Mouse (Mus musculus) gastrocnemius, postnatal 4 days (tissue): ENCODE results near the gene 1700024P04Rik. TPM values are rescaled to one million over a fixed set of nuclear protein-coding genes. Genes with fewer than 3 reads are reported as not detected.
A peak's percentile ranks its signal among the peaks of the same experiment; 100 is the strongest.
"Not testable (repeated sequence)": the region's sequence is repeated elsewhere in the genome, so short reads cannot be mapped to it uniquely, and the experiment has no call there.

Experiments
- DNase-seq, 2 experiments: peaks; one replicate each; pipeline ENCODE4 v3.0.0; 2021 to 2022; ENCODE audit warnings: low spot score in 2 of 2, mixed read lengths in 2 of 2
- long read RNA-seq, 2 experiments: library from polyadenylated mRNA; stranded (forward); transcript quantifications; one replicate each; pipeline ENCODE4 v2.0.0; 2021
- total RNA-seq, 2 experiments: library from RNA; stranded (reverse); gene quantifications; 2 replicates each; pipeline ENCODE4 v1.2.3; 2021

The 1700024P04Rik gene
- not detected for total RNA-seq
- long read RNA-seq, experiment 1 = 0 reads
- long read RNA-seq, experiment 2 = 0 reads

DNA sequence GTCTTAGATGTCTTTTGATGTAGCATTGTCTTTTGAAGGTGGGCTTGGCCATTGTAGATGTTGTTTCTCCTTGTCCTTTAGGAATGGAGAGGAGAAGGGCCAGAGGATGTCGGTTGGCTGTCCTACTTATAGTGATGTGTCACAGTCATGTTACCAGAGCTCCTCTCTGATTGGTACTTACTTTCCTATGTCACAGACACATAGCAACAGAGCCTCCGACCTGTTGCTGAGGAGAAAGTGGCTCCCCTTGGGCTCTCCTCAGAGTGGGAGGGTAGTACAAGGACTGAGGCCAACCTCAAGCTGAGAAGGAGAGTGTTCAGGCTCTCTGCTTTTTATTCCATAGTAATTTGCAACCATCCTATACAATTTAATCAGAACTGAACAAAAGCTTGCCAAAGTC, at the start of gene 1700024P04Rik:
TSS of gene 1700024P04Rik (minus strand) at position 101 of the 400 bp plus-strand sequence.
- DNase-seq = no peak

DNA sequence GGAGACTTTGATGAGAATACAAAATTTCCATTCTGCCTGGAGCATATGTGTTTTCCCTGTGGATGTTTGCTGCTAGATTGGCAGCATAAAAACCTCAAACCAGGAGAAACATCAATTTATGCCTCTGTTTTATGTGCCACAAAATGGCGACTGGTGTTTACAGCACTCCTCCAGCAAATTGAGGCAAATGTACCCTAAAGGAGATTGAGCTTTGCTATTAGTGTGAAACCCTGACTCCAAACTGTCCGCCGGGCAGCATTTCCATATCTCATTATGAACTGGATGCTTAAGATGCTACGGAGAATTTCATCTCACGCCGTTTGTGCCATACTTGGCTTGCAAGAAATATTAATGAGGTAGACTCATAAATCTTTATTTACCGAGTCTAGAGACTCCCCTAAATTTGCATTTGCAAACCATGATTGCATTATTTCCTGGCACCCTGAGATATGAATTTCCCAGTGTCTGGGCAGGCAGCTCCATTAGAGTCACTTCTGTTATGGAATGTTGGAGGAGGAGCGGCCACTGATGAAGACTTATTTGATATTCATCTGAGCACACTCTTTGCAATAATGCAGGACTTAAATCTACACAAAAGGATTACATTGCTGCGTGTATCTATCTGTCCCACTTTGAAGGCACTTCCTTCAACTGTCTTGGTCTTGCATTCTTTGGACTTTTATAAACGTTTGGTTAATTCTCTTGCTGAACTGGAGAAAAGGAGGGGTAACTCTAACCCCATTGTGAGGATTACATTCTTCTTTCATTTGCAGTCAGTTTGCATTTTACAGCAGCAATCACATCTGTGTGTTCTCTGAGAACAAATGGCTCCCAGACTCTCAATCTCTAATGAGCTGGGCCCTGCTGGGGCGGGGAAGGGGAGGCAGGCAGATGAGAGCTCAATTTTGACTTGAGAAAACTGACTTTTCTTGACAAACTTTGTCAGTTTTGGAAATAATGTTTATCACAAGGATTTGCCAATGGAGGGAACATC, 47.2 kb upstream of the 1700024P04Rik start:
- DNase-seq = no peak

- no peak for DNase-seq
Observed at GRCm38 (mm10) chr13:99030579-99031200, 46.3 kb upstream of the 1700024P04Rik start.

DNA sequence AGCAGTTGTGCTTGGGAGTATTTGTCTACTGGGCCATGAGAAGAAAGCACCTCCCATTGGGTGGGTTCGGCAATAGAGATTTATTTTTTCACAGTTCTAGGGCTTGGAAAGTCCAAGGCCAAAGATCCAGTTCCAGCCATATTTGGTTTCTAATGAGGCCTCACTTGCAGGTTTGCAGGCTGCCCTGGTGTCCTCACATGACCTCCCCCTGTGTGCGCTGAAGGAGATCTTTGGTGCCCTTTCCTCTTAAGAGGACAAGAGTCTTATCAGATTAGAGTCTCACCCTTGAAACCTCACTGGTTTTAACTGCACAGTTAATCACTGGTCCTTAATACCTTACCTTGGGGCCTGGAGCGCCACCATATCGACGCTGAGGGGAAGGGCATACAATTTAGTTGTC, 40.9 kb upstream of the 1700024P04Rik start:
- no peak for DNase-seq

- DNase-seq = no peak
Observed at GRCm38 (mm10) chr13:99022036-99022435, 37.7 kb upstream of the 1700024P04Rik start.

GRCm38 (mm10) chr13:99021181-99021580, 36.8 kb upstream of the 1700024P04Rik start:
- no peak for DNase-seq

DNA sequence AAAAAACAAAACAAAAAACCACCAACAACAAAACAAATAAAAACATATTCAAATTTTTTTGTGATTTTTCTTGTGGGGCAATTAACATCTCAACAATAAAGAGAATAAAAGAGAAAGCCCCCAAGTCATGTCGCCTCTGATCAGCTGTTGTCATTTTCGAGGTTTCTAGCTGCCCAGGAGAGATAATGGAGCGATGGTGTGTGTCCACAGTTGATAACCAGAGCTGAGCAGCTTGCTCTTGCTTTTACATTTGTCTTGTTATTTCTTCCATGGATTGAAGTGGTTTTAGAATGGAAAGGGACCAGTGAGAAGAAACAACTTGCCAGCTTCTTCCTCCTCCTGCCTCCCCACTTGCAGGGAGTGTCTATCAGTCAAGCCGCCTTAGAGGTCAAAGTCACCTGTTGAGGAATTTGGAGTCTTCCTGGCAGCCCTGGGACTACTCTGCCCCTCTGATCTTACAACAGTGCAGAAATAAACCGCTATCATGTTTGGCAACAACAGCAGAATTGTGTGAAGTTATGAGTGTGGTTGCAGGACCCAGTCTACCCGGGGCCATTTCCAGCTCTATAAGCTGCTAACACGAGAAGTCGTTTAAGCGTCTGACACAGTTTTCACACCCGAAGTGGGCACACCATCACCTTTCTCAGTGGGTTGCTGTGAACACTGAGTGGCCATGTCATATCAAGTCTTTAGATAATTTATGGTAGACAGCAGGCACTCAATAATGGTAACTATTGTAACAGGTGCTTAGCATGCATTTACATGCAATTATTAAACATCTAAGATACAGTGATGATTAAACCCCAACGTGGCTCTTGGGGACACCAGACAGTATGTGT, 35.7 kb upstream of the 1700024P04Rik start:
- no peak for DNase-seq

DNA sequence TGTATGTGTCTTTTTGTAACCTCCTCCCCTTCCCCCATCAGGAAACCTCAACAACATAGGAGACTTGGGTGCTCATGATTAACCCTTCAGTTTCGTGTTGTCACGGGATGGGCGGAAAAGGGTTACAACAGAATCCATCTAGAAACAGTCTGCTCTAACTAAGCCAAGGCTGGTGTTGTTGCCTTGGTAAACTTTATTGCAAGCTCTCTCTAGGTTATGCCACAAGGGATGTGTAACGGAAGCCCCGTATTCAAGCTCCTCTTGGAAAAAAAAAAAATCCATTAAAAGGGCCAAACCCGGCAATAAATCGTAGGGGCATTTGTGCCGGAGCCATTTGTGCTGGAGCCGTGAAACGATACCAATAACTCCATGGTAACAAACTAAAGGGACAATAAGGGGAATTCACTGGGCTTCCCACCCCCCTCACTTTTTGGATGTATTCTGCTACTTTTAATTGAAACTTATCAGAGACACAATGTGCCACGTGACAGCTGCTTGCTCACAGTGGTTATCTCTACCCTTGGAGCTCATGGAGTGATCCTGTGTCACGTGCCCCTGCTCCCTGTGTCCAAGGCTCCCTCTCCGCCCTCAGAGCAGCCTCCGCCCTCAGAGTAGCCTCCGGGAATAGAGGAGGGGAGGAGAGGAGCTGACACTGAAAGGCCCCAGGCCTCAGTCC, 34.3 kb upstream of the 1700024P04Rik start:
- peak in 1 of 2 experiments; percentile 20 for DNase-seq

- no peak for DNase-seq
Observed at GRCm38 (mm10) chr13:99016696-99017095, 32.3 kb upstream of the 1700024P04Rik start.

GRCm38 (mm10) chr13:99012891-99013290, 28.5 kb upstream of the 1700024P04Rik start:
- DNase-seq = no peak

DNA sequence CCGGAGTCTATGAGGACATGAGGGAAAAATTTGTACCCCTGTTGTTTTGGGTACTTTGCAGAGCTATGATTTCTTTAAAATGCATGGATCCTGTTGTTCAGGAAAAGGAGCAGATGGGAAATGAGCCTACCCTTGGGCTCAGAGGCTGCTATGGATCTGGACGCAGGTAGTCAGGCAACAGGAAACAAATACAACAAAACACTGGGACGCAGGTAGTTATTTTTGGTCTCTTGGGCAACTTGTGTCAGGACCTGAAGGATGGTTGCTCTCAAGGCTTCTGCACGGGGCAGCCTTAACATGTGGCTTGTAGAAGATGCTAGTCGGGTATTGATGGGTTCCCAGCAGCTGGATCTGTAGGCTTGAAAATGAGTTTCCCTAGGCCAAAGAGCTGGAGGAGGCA, 23.6 kb upstream of the 1700024P04Rik start:
- no peak for DNase-seq

GRCm38 (mm10) chr13:99006389-99007099, 22.2 kb upstream of the 1700024P04Rik start:
- DNase-seq = no peak

DNA sequence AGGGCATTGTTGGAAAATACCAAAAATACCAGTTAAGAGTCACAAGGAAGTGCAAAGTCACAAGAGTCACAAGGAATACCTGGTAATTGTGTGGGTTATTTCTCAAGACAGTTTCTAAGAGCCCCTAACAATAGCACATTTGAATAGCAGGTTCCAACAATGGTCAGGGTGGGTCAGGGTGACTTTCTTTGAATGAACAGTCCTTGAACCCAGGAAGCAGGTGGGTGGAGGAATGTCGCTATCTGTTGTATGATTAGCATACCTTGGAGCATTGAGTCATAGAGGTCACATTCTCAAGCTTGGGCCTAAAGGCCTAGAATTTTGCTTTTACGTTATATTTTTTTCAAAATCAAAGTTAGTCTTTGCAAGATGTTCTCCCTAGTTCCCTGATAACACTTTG, 17.3 kb upstream of the 1700024P04Rik start:
- not testable (repeated sequence) for DNase-seq

- DNase-seq = no peak
Observed at GRCm38 (mm10) chr13:98997025-98997424, 12.7 kb upstream of the 1700024P04Rik start.

- no peak for DNase-seq
Observed at GRCm38 (mm10) chr13:98977070-98977785, 7.1 kb downstream of the 1700024P04Rik start.

- not testable (repeated sequence) for DNase-seq
Observed at GRCm38 (mm10) chr13:98976022-98976421, 8.3 kb downstream of the 1700024P04Rik start.

DNA sequence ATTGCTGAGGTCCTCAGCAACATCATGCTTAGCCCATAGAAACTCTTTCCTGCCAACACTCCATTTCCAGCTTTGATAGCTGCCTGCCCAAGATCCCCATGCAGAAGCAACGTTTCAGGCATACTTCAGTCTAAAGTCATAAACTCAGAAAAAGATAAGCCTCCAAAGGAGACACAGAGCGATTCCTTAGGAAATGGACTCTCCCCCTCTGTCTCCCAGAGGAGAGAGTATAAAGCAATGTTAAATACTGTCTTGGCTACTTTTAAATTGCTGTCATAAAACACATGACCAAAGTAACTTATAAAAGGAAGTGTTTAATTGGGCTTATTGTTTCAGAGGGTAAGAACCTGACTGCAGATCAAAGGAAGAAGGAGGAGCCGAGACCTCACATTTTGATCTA, 12.3 kb downstream of the 1700024P04Rik start:
- DNase-seq = no peak

GRCm38 (mm10) chr13:98971641-98972040, 12.7 kb downstream of the 1700024P04Rik start:
- DNase-seq = no peak

DNA sequence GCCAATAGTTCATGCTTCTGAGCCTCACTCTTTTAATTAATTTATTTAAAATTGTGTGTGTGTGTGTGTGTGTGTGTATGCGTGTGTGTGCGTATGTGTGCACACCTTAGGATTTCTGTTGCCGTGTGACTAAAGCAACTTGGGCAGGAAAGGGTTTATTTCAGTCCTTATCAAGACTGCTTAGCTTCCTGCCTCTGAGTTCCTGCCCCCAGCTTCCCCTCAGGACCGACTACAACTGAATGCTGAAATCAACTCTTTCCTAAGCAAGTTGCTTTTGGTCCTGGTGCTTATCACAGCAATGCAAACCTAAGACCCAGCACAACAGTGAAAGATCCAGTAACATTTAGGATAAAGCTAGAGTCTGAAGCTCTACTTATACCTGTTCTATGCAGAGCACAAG, 15.8 kb downstream of the 1700024P04Rik start:
- DNase-seq = no peak
